In the genomic region with DNA sequence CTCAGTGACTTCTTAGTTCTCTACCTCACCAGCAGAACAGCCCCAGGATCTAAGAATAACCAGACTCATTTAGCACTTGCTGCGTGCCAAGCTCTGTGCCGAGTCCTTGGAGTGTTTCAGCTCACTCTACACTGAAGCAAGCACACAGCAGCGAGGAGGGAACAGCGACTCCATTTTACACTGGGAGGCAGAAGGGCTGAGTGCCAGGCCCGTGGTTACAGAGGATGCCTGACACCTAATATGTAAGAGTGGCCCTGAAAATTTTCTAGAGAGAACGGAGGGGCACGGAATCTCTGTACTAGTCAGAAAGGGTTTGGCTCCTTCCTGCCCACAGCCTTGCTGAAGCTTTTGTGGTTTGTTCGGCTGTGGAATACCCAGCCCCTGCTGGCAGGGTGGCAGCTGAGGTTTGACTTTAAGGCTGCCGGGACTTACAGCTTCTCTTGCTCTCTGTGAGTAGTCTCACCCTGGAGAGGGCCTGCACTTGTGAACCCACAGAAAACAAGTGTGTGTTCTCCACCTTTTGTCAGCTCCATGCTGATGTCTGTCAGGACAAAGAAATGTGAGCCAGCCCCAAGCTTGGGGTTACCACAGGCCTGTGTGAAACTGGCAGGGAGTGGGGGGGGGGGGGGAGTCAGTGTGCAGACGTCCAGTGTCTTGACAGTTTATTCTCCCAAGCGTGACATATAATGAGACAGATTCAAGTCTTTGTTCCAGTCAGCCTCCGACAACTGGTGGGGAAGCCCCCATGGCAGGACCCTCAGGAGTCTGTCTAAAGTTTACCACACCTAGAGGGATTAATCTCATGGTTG, we compare ENCODE assay signal across 8 mouse cellular contexts. TPM values are rescaled to one million over a fixed set of nuclear protein-coding genes. Genes with fewer than 3 reads are reported as not detected.
DNase-seq lines count a peak whose midpoint lies in the region; ATAC-seq and TF ChIP-seq lines count a peak whose summit lies in the region.

No protein-coding gene starts in this region.

- no peak for TF ChIP-seq CTCF in cortical plate, adult 2 months (IDR thresholded peaks at IDR 0.05; ENCODE audit: extremely low read depth, insufficient read depth, low read length)
- TF ChIP-seq CTCF in midbrain, postnatal 0 days (IDR thresholded peaks at IDR 0.05), result no peak

- no peaks in the 10 kb centered on the region for H3K9me3 ChIP-seq in heart, embryonic 16.5 days (replicated peaks; ENCODE audit: control insufficient read depth, low read length)
- H3K9me3 ChIP-seq in midbrain, postnatal 0 days (ENCODE audit: low read length), result no peaks in the 10 kb centered on the region

- H3K4me1 ChIP-seq in cortical plate, adult 2 months (ENCODE audit: control insufficient read depth, insufficient read depth, low read length), result peaks cover 16% of the 10 kb centered on the region
- H3K4me1 ChIP-seq in heart, embryonic 16.5 days (ENCODE audit: control insufficient read depth, insufficient read depth, low read length), result peaks cover 56% of the 10 kb centered on the region
- peaks cover 45% of the 10 kb centered on the region for H3K4me1 ChIP-seq in midbrain, postnatal 0 days (ENCODE audit: insufficient read depth, low read length)

- ATAC-seq in heart, embryonic 16.5 days (replicated peaks; ENCODE audit: extremely low read depth, insufficient read depth, low FRiP score), result no peak; the same call in 1 of the 2 replicates
- ATAC-seq in midbrain, postnatal 0 days (ENCODE audit: low FRiP score), result no peak

- no peak overlapping the region for H3K4me3 ChIP-seq in cortical plate, adult 2 months (ENCODE audit: insufficient read depth, low read length)
- H3K4me3 ChIP-seq in heart, embryonic 16.5 days (ENCODE audit: low read length), result peak overlapping the region; percentile 17
- no peak overlapping the region for H3K4me3 ChIP-seq in midbrain, postnatal 0 days (ENCODE audit: low read depth, low read length)

- intact Hi-C loops in heart, postnatal 14 days (cut with DNase I), result loop anchor here (5.0 kb wide), 1 partner anchor 298 kb away; no protein-coding TSS in a partner anchor

- peak; percentile 95 for DNase-seq in heart, adult 11 months
- no peak for DNase-seq in heart, postnatal 14 days
- no peak for DNase-seq in midbrain, postnatal 0 days (ENCODE audit: low spot score)
- no peak for DNase-seq in urinary bladder, postnatal 10 days (ENCODE audit: low spot score)
- DNase-seq in layer of hippocampus, postnatal 10 days (ENCODE audit: low spot score in 2 of 2), result no peak
- DNase-seq in testis, postnatal 10 days (ENCODE audit: low spot score), result no peak

- H3K9ac ChIP-seq in heart, embryonic 16.5 days (ENCODE audit: low read length), result peak overlapping the region; percentile 52
- no peak overlapping the region for H3K9ac ChIP-seq in midbrain, postnatal 0 days (replicated peaks; ENCODE audit: low read length, poor library complexity, severe bottlenecking)

- no peaks in the 10 kb centered on the region for H3K27me3 ChIP-seq in heart, embryonic 16.5 days (ENCODE audit: control insufficient read depth, insufficient read depth, low read length)
- 0 out of 2 replicates have a peak, but pooled peaks cover 3% of the 10 kb centered on the region for H3K27me3 ChIP-seq in midbrain, postnatal 0 days (ENCODE audit: insufficient read depth, low read length)

- TF ChIP-seq POLR2A in cortical plate, adult 2 months (IDR thresholded peaks at IDR 0.05; ENCODE audit: extremely low read depth, insufficient read depth, low read length), result peak; percentile 38; the same call in 1 of the 2 replicates

- WGBS in heart, embryonic 16.5 days, result 27% methylated on average over 12 of the region's 12 CpGs
- WGBS in midbrain, postnatal 0 days, result 34% methylated on average over 12 of the region's 12 CpGs

- H3K4me2 ChIP-seq in heart, embryonic 16.5 days (ENCODE audit: low read depth, low read length), result peak overlapping the region; percentile 17
- H3K4me2 ChIP-seq in midbrain, postnatal 0 days (ENCODE audit: low read depth, low read length, poor library complexity, severe bottlenecking), result no peak overlapping the region

- H3K27ac ChIP-seq in cortical plate, adult 2 months (ENCODE audit: insufficient read depth, low read length), result 0 out of 2 replicates have a peak overlapping the region, but pooled peaks have one; percentile 1
- H3K27ac ChIP-seq in heart, embryonic 16.5 days (ENCODE audit: low read length), result peak overlapping the region; percentile 91
- H3K27ac ChIP-seq in midbrain, postnatal 0 days (ENCODE audit: low read depth, low read length), result 0 out of 2 replicates have a peak overlapping the region, but pooled peaks have one; percentile 18

- H3K36me3 ChIP-seq in heart, embryonic 16.5 days (ENCODE audit: control insufficient read depth, insufficient read depth), result no peaks in the 10 kb centered on the region
- no peaks in the 10 kb centered on the region for H3K36me3 ChIP-seq in midbrain, postnatal 0 days (ENCODE audit: insufficient read depth, low read length)

RNA-seq across cellular contexts. Expression of gene Tpra1, which starts 37.4 kb away (rescaled TPM):
- total RNA-seq in heart, postnatal 14 days (2021), result 10 to 100 TPM; 34.7 to 38.9 TPM
- polyA plus RNA-seq in cortical plate, adult 2 months (2012; rRNA removed), result 98.9 and 105 TPM in 2 replicates
- 54.9 and 58.0 TPM in 2 replicates for polyA plus RNA-seq in heart, embryonic 16.5 days (2015; fragmentation: Nextera tagmentation; extraction: Ambion mirVana)
- total RNA-seq in midbrain, postnatal 0 days (2014; rRNA removed), result 65.7 and 69.7 TPM in 2 replicates
- 52.7 and 67.5 TPM in 2 replicates for polyA plus RNA-seq in midbrain, postnatal 0 days (2015; fragmentation: Nextera tagmentation; extraction: Ambion mirVana)
- total RNA-seq in layer of hippocampus, postnatal 10 days (2021), result 10 to 100 TPM; 38.8 to 47.5 TPM

RNA-seq across cellular contexts. Expression of gene Mcm2, which starts 40.9 kb away (rescaled TPM):
- total RNA-seq in heart, postnatal 14 days (2021), result 10 to 100 TPM; 11.0 to 15.4 TPM
- polyA plus RNA-seq in cortical plate, adult 2 months (2012; rRNA removed), result 4.4 TPM in 2 replicates
- 88.3 and 94.7 TPM in 2 replicates for polyA plus RNA-seq in heart, embryonic 16.5 days (2015; fragmentation: Nextera tagmentation; extraction: Ambion mirVana)
- 11.4 and 16.2 TPM in 2 replicates for total RNA-seq in midbrain, postnatal 0 days (2014; rRNA removed)
- 7.6 and 7.7 TPM in 2 replicates for polyA plus RNA-seq in midbrain, postnatal 0 days (2015; fragmentation: Nextera tagmentation; extraction: Ambion mirVana)
- total RNA-seq in layer of hippocampus, postnatal 10 days (2021), result 1 to 10 TPM; 9.7 TPM

Comparison
In these comparisons a context has a peak if more than half of its experiments do, and no peak if none do; other contexts are left out.
1. H3K27ac ChIP-seq: peak in every context shown above with its lines; median percentile 91 in heart, embryonic 16.5 days; 18 in midbrain, postnatal 0 days; 1 in cortical plate, adult 2 months.